Mouse (Mus musculus) yolk sac, embryonic 10.5 days (tissue): ENCODE measurements around the gene Syne2.
"Not testable (repeated sequence)": the region's sequence is repeated elsewhere in the genome, so short reads cannot be mapped to it uniquely, and the experiment has no call there.

ENCODE experiments used
- DNase-seq: peaks from one replicate; pipeline ENCODE4 v3.0.0-alpha.2; 2017; ENCODE audit warnings: low spot score

The Syne2 gene

GRCm38 (mm10) chr12:75817959-75818452, at the start of gene Syne2:
Gene Syne2 (plus strand): TSS chr12:75818134.
- DNase-seq, result peak; percentile 82

- DNase-seq, result no peak
These were observed 46.5 kb upstream of the Syne2 start for GRCm38 (mm10) chr12:75771410-75771809.

DNA sequence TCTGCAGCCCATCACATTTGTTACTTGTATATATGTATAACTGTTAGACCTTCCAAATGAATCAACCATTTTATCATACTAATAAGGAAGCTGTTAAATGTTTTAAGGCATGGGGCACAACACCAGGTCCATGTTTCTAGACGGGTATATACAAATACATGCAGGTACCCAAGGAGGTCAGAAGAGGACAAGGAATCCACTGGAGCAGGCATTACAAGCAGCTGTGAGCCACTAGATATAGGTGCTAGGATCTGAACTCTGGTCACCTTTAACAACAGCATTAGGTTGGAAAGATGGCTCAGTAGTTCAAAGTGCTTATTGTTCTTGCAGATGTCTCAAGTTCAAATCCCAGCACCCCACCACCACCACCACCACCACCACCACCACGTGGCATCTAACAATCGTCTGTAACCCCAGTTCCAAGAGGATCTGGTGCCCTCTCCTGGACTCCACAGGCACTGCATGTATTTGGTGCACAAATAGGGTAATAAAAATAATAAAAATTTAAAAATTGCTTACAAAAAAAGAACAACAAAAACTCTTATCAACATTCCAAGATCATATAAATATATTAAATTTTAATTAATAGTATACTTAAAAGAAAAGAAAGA, 45.4 kb upstream of the Syne2 start:
- peak; percentile 26 for DNase-seq

DNA sequence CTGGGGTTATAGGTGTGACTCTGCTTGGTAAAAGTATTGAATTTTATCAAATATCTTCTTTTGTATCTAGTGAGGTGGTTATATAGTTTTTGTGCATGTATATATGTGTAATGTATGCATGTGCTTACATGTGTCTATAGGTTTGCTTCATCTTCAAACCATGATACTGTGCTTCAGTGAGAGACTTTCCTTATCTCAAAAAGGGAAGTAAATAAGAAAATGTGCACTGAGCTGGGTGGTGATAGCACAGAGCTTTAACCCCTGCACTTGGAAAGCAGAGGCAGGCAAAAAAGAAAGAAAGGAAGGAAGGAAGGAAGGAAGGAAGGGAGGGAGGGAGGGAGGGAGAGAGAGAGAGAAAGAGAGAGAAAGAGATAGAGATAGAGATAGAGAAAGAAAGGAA, 36.5 kb upstream of the Syne2 start:
- no peak for DNase-seq

DNA sequence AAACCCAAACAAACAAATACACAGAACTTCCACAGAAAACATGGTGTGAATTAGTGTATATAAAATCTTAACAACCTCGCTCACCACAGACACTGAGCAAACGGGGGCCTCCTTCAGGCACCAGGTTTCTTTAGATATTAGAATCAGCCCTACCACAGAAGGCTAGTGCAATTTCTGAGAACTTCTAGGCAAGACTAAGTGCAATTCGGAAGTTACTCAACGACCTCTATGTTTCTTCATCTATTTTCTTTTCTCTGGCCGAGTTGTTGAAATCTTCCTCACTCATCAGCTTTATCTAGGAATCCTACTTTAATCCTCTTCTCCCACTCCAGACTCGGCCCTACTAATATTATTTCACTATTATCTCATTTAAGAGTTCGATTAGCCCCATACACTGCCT, 35.9 kb upstream of the Syne2 start:
- DNase-seq, result no peak

DNA sequence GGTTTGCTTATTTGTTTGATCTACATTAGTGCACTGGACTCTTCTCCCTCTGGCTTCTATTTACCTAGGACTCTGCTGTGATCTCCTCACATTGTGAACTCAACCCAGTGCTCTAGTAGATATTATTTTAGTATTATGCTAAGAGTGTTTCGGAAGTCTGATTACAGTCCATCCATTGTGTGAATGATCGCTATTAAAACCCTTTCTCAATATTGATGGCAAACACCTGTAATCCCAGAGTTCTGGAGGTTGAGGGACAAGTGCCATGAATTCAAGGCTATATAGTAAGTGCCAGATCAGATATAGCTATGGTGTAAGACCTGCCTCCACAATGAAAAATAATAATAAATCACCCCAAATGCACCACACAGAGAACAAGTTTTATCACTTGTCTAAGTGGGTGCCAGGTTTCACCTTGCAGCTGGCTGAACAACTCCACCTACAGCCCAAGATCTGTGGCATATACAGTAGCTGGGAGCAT, 33.6 kb upstream of the Syne2 start:
- DNase-seq, result no peak

DNA sequence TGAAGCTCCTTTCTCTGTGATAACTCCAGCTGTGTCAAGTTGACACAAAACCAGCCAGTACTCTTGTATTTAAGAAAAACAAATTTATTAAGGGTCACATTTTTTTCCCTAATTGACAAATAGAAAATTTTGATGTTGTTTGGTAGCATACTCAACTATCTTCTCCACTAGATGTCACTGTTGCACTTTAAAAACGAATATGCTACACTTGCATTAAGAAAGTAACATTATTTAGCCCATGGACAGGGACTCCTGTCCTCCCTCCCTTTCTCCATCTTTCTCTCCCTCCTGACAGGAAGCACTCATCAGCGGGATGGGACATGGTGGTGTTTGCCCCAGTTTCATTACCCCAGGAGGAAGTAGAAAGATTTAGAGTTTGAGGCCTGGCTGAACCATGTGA, 31.3 kb upstream of the Syne2 start:
- not testable (repeated sequence) for DNase-seq

GRCm38 (mm10) chr12:75789451-75789850, 28.5 kb upstream of the Syne2 start:
- no peak for DNase-seq

DNA sequence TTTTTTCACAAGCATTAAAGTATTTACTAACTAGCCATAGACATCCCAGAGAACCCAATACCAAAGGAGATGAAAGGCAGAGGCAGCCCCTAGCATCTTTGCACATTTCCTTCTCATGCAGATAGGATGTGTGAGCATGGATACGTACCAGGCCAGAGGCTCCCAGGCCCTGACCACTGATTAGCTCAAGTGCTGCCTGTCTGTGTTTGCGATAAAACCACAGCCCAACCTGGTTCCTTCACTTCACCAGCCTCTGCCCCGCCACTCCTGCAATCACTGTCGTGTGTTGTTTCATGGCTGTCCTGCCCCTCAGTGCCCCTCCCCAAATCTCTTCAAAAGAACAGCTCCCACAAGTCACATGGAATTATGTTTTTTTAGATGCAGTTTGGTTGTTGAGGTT, 23.4 kb upstream of the Syne2 start:
- no peak for DNase-seq

- no peak for DNase-seq
These were observed 21.4 kb upstream of the Syne2 start for GRCm38 (mm10) chr12:75796510-75796909.

DNA sequence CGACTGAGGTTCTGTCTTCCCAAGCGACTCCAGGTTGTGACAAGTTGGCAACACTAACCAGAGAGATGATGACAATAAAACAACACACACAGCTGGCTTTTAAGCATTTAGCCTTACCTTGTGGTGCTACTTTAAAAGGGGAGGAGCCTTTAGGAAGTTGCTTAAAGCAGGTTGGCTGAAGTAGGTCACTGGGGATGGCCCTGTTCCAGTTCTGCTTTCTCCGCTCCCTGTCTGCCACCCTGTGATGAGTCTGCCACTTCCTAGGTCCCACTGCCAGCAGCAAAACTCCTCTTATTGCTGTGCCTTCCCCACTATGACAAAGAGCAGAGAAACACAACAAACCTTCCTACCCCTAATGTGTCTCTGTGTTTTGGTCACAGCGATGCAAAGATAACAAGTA, 11.7 kb upstream of the Syne2 start:
- no peak for DNase-seq

GRCm38 (mm10) chr12:75813766-75814165, 4.2 kb upstream of the Syne2 start:
- DNase-seq, result no peak

DNA sequence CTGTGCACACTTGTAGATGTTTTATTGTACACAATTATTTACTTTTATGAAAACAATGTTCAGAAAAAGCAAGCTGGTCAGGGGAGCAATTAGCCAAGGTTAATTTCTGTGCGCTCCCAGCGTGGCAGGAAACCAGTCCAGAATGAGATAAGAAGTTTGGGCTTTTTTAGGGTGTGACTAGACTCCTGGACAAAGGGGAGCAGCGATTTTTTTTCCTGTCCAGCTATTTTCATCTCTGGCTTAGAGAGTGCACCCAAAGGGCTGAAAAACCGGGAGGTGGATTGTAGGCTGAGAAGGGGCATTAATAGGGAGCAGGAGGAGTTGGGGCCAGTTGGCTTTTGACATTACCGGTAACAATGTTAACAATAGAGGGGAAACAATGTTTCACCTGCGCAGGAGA, 3.4 kb upstream of the Syne2 start:
- DNase-seq, result no peak

- no peak for DNase-seq
These were observed 715 bp upstream of the Syne2 start for GRCm38 (mm10) chr12:75816981-75817856.

DNA sequence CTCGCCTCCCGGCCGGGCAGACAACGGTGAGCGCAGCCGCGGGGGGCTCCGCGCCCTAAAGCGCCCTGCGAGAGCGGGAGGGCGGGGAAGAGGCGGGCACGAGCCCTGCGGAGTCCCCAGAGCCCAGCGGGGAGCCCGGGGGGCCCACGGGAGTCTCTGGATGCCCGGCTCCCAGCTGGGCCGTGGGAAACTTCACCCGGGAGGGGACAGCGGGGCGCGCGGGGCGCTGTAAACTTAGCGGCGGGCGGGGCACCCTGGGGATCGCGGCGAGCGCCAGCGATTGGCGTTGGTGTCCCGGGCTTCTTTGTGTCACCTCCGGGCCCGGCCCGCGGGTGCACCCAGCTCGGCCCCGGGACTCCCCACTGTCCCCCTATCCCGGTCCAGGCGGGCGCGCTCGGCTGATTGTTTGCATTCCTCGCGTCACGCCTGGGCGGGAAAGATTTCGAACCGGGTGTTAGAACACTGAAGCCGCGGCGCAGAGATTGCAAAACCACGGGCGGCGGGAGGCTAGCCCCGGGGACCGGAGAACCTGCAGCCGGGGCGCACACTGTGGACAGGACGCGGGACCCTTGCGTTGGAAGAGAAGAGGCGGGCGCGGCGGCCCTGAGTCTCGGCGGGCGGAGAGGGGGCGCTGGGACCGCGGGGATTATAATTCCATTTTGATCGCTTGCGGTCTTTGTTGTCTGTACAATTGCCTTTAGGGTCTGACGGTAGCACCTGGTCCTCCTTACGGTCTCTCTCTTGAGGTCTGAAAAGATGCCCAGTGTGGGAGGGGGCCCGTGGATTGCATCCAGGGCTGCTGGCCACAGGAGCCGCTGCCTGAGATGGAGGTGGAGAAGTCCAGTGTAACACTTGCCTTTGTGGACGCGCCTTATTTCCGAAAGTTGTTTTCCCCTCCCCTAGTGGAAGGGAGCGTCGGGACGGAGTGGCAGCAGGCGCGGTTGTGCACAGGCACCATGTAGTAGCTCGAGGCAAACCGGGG, 810 bp downstream of the Syne2 start:
- DNase-seq, result peak; percentile 49

- DNase-seq, result no peak
These were observed 1.5 kb downstream of the Syne2 start for GRCm38 (mm10) chr12:75819481-75819880.

DNA sequence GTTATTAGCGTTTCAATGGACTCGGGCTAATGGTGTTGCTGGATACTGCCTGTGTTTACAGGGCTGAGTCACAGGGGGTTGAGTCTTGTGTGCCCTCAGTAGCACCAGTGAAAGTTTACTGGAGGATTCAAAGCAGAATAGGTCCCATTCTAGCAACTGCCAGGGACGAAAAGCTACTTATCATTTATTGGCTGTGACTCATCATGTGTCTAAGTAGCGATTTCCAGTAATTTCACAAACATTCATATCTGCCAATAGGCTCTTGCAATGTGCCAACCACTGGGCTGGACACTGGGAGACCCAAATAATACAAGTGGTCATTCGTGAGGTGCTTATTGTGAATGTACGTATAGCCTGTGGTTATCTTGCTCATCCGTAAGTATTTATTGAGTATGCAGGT, 2.3 kb downstream of the Syne2 start:
- no peak for DNase-seq

DNA sequence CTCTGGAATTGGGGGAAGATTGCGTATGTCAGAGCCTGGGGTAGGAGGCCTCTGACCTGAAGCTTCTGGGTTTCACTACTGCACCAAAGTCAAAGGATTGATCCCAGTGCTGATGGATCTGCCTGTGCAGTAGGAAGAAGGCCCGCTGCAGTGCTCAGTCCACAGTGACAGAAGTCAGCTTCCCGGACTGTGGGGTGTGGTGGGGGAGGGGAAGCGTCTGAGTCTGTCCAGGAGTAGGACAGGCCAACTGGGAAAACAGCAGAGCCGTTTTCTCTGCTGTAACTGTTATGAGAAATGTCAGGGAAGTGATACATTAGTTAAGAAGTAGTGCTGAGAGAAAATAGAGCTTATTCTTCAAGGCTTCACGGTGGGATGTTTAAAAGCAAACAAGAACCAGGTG, 4.2 kb downstream of the Syne2 start:
- no peak for DNase-seq

- no peak for DNase-seq
These were observed 5.5 kb downstream of the Syne2 start for GRCm38 (mm10) chr12:75823475-75823874.

GRCm38 (mm10) chr12:75825458-75825857, 7.5 kb downstream of the Syne2 start:
- DNase-seq, result no peak

- DNase-seq, result no peak
These were observed 8.9 kb downstream of the Syne2 start for GRCm38 (mm10) chr12:75826699-75827353.

- DNase-seq, result no peak
These were observed 9.8 kb downstream of the Syne2 start for GRCm38 (mm10) chr12:75827751-75828150.
